Mouse (Mus musculus) monocyte, adult 59 days (primary cell): Measurements from ENCODE around the gene Stk25. TPM values are rescaled to one million over a fixed set of nuclear protein-coding genes. Genes with fewer than 3 reads are reported as not detected.

Experiments used
- total RNA-seq, 2 experiments: library from RNA; stranded (reverse); gene quantifications; one replicate each; pipeline ENCODE4 v1.2.4; 2023

Stk25 gene
- total RNA-seq: 10 to 100 TPM; 52.7 to 69.5 TPM

GRCm38 (mm10) chr1:93658559-93658958, at the start of gene Stk25:
Gene Stk25 (minus strand): TSS chr1:93658659.

GRCm38 (mm10) chr1:93685401-93686244, 27.2 kb upstream of the Stk25 start, which contains the start of gene Bok:
Gene Bok (plus strand): TSS chr1:93685660.

Other genes with a start within 250 kb of the Stk25 start
- gene Hdlbp, start 179.8 kb downstream of the Stk25 start, total RNA-seq: 100 to 1,000 TPM; 182 to 208 TPM
- gene Farp2, start 146.6 kb downstream of the Stk25 start, total RNA-seq: 1 to 10 TPM; 9.0 to 9.3 TPM
- not detected for gene Bok, start 27.0 kb upstream of the Stk25 start, total RNA-seq
- gene Atg4b, start 92.8 kb upstream of the Stk25 start, total RNA-seq: 10 to 100 TPM; 73.8 to 79.9 TPM
- 10 to 100 TPM; 14.1 to 18.4 TPM for gene Thap4, start 96.2 kb upstream of the Stk25 start, total RNA-seq
- 10 to 100 TPM; 21.9 to 23.2 TPM for gene Dtymk, start 143.3 kb upstream of the Stk25 start, total RNA-seq
- gene Ing5, start 145.3 kb upstream of the Stk25 start, total RNA-seq: 10 to 100 TPM; 18.7 to 23.5 TPM
- gene D2hgdh, start 166.2 kb upstream of the Stk25 start, total RNA-seq: 10 to 100 TPM; 21.0 to 23.5 TPM
- not detected for gene Gal3st2, start 202.6 kb upstream of the Stk25 start, total RNA-seq